Mouse (Mus musculus) midbrain, embryonic 13.5 days (tissue): ENCODE measurements around the gene Vps13c. TPM values are rescaled to one million over a fixed set of nuclear protein-coding genes. Genes with fewer than 3 reads are reported as not detected.

ENCODE experiments used
- ATAC-seq: fragments of 200-750 bp; cut with Nextera tagmentation; 2 replicates; pipeline ENCODE4 v1.8.0; 2017; ENCODE audit warnings: mild to moderate bottlenecking, moderate TSS enrichment, moderate library complexity
- H3K27ac ChIP-seq: fragments of 300-500 bp; sonication (generic); 2 replicates; pipeline ENCODE4 v1.5.1; 2015; ENCODE audit warnings: inconsistent platforms, mild to moderate bottlenecking, moderate library complexity
- H3K27me3 ChIP-seq: fragments of 300-500 bp; sonication (generic); 2 replicates; pipeline ENCODE4 v1.6.1; 2015; ENCODE audit warnings: mild to moderate bottlenecking, inconsistent platforms
- H3K36me3 ChIP-seq: fragments of 300-500 bp; sonication (generic); 2 replicates; pipeline ENCODE4 v1.6.1; 2015; ENCODE audit warnings: mild to moderate bottlenecking, inconsistent platforms
- H3K4me1 ChIP-seq: fragments of 300-500 bp; sonication (generic); replicated peaks from 2 replicates; pipeline ENCODE4 v1.6.1; 2015; ENCODE audit warnings: inconsistent platforms
- H3K4me2 ChIP-seq: fragments of 300-500 bp; sonication (generic); replicated peaks from 2 replicates; pipeline ENCODE4 v1.6.1; 2015; ENCODE audit warnings: moderate library complexity, mild to moderate bottlenecking, inconsistent platforms
- H3K4me3 ChIP-seq: fragments of 300-500 bp; sonication (generic); replicated peaks from 2 replicates; pipeline ENCODE4 v1.5.1; 2015; ENCODE audit warnings: mild to moderate bottlenecking, inconsistent platforms
- H3K9ac ChIP-seq: fragments of 300-500 bp; sonication (generic); replicated peaks from 2 replicates; pipeline ENCODE4 v1.6.1; 2015; ENCODE audit warnings: mild to moderate bottlenecking, inconsistent platforms
- H3K9me3 ChIP-seq: fragments of 300-500 bp; sonication (generic); 2 replicates; pipeline ENCODE4 v1.6.1; 2016; ENCODE audit warnings: mild to moderate bottlenecking, inconsistent platforms
- WGBS: fragments of 180-500 bp; shearing (Covaris S2); methylation state at CpG from one replicate; pipeline ENCODE4 v1.1.7; 2015; 5-methylcytosine and 5-hydroxymethylcytosine counted together
- polyA plus RNA-seq: library from polyadenylated mRNA; unstranded; fragments of >200 nt; fragmentation: Nextera tagmentation; extraction: Ambion mirVana; gene quantifications from 2 replicates; pipeline ENCODE4 v1.2.1, GENCODE M21; 2015

Vps13c gene
- polyA plus RNA-seq, 1 experiment from 2014 or later, result 10.0 TPM

- Histone ChIP-seq H3K27ac (no peak overlapping the region), H3K4me2 (no peak overlapping the region), H3K27me3 (no peaks in the 10 kb centered on the region), H3K9me3 (no peaks in the 10 kb centered on the region), H3K36me3 (peaks cover 24% of the 10 kb centered on the region), H3K9ac (no peak overlapping the region), H3K4me1 (no peaks in the 10 kb centered on the region), H3K4me3 (no peak overlapping the region)
- ATAC-seq, result no peak
- WGBS, result 97% methylated on average over 9 of the region's 9 CpGs
Observed at GRCm38 (mm10) chr9:67975491-67975890, 135.3 kb downstream of the Vps13c start.

GRCm38 (mm10) chr9:68006566-68006965 lies 166.4 kb downstream of the Vps13c start:
- 94% methylated on average over 7 of the region's 7 CpGs for WGBS
- ATAC-seq, result no peak
- Histone ChIP-seq H3K27ac (no peak overlapping the region), H3K9ac (no peak overlapping the region), H3K4me2 (no peak overlapping the region), H3K4me3 (no peak overlapping the region), H3K27me3 (no peaks in the 10 kb centered on the region), H3K4me1 (no peaks in the 10 kb centered on the region), H3K36me3 (no peaks in the 10 kb centered on the region), H3K9me3 (no peaks in the 10 kb centered on the region)

- H3K27ac ChIP-seq, result no peak overlapping the region
- H3K27me3 ChIP-seq, result peaks cover 11% of the 10 kb centered on the region
- ATAC-seq, result peak; percentile 46; the same call in 1 of the 2 replicates
- no peaks in the 10 kb centered on the region for H3K4me1 ChIP-seq
- no peaks in the 10 kb centered on the region for H3K36me3 ChIP-seq
- no peak overlapping the region for H3K9ac ChIP-seq
- no peak overlapping the region for H3K4me2 ChIP-seq
- H3K4me3 ChIP-seq, result no peak overlapping the region
- 9% methylated on average over 11 of the region's 11 CpGs for WGBS
- no peaks in the 10 kb centered on the region for H3K9me3 ChIP-seq
Observed at GRCm38 (mm10) chr9:68014991-68015396, 174.8 kb downstream of the Vps13c start.

- Histone ChIP-seq H3K36me3 (no peaks in the 10 kb centered on the region), H3K27me3 (peaks cover 11% of the 10 kb centered on the region), H3K9me3 (no peaks in the 10 kb centered on the region), H3K27ac (no peak overlapping the region), H3K4me1 (no peaks in the 10 kb centered on the region), H3K9ac (no peak overlapping the region), H3K4me3 (no peak overlapping the region), H3K4me2 (no peak overlapping the region)
- ATAC-seq, result peak; percentile 83
- 48% methylated on average over 5 of the region's 5 CpGs for WGBS
Observed at GRCm38 (mm10) chr9:68016255-68016954, 176.2 kb downstream of the Vps13c start.

- H3K27ac ChIP-seq, result no peak overlapping the region
- no peaks in the 10 kb centered on the region for H3K4me1 ChIP-seq
- peaks cover 9% of the 10 kb centered on the region for H3K27me3 ChIP-seq
- H3K4me2 ChIP-seq, result no peak overlapping the region
- WGBS, result 93% methylated on average over 8 of the region's 8 CpGs
- no peaks in the 10 kb centered on the region for H3K36me3 ChIP-seq
- ATAC-seq, result no peak
- no peaks in the 10 kb centered on the region for H3K9me3 ChIP-seq
- H3K9ac ChIP-seq, result no peak overlapping the region
- H3K4me3 ChIP-seq, result no peak overlapping the region
Observed at GRCm38 (mm10) chr9:68020776-68021365, 180.7 kb downstream of the Vps13c start.

GRCm38 (mm10) chr9:68022311-68023043 lies 182.3 kb downstream of the Vps13c start:
- no peaks in the 10 kb centered on the region for H3K36me3 ChIP-seq
- H3K4me2 ChIP-seq, result no peak overlapping the region
- H3K9me3 ChIP-seq, result no peaks in the 10 kb centered on the region
- H3K27me3 ChIP-seq, result 0 out of 2 replicates have a peak, but pooled peaks cover under 1% of the 10 kb centered on the region
- H3K4me3 ChIP-seq, result no peak overlapping the region
- H3K9ac ChIP-seq, result no peak overlapping the region
- WGBS, result 88% methylated on average over 9 of the region's 9 CpGs
- no peak for ATAC-seq
- H3K4me1 ChIP-seq, result no peaks in the 10 kb centered on the region
- no peak overlapping the region for H3K27ac ChIP-seq

GRCm38 (mm10) chr9:68028631-68029030 lies 188.4 kb downstream of the Vps13c start:
- 77% methylated on average over 4 of the region's 4 CpGs for WGBS
- no peak for ATAC-seq
- no peaks in the 10 kb centered on the region for H3K36me3 ChIP-seq

GRCm38 (mm10) chr9:68033771-68034170 lies 193.6 kb downstream of the Vps13c start:
- no peak overlapping the region for H3K9ac ChIP-seq
- H3K27me3 ChIP-seq, result no peaks in the 10 kb centered on the region

More at GRCm38 (mm10) chr9:68028631-68029030, 188.4 kb downstream of the Vps13c start:
- H3K27me3 ChIP-seq, result no peaks in the 10 kb centered on the region
- no peaks in the 10 kb centered on the region for H3K4me1 ChIP-seq
- H3K4me3 ChIP-seq, result no peak overlapping the region
- H3K27ac ChIP-seq, result no peak overlapping the region
- H3K4me2 ChIP-seq, result no peak overlapping the region
- H3K9ac ChIP-seq, result no peak overlapping the region
- no peaks in the 10 kb centered on the region for H3K9me3 ChIP-seq

More at GRCm38 (mm10) chr9:68033771-68034170, 193.6 kb downstream of the Vps13c start:
- Histone ChIP-seq H3K4me2 (no peak overlapping the region), H3K27ac (no peak overlapping the region), H3K9me3 (no peaks in the 10 kb centered on the region), H3K4me1 (no peaks in the 10 kb centered on the region), H3K36me3 (no peaks in the 10 kb centered on the region), H3K4me3 (no peak overlapping the region)
- no peak for ATAC-seq
- 65% methylated on average over 5 of the region's 5 CpGs for WGBS

Other genes starting within 250 kb of the Vps13c start
- 0.20 and 0.44 TPM in 2 replicates for gene C2cd4b, start 81.0 kb upstream of the Vps13c start, polyA plus RNA-seq
- gene C2cd4a, start 8.1 kb upstream of the Vps13c start, polyA plus RNA-seq, result 0.15 and 0.23 TPM in 2 replicates